Mouse (Mus musculus): ENCODE data around the gene Dmtf1. TPM values are rescaled to one million over a fixed set of nuclear protein-coding genes. Genes with fewer than 3 reads are reported as not detected.

Gene Dmtf1
- polyA plus RNA-seq (2015; fragmentation: Illumina TruSeq; extraction: RNeasy Lipid Tissue Mini Kit (QIAGEN cat#74804); ENCODE audit: low read depth, low replicate concordance) = 64.3 TPM

GRCm38 (mm10) chr5:9161456-9162041 lies at the start of gene Dmtf1:
Gene Dmtf1, minus strand, starts transcription at chr5:9161776.

GRCm38 (mm10) chr5:9100207-9100848 lies 61.2 kb downstream of the Dmtf1 start, which contains the start of gene Tmem243:
Gene Tmem243, plus strand, starts transcription at chr5:9100668.

Other genes starting within 250 kb of the Dmtf1 start
- gene Crot, start 164.5 kb downstream of the Dmtf1 start, polyA plus RNA-seq (2015; fragmentation: Illumina TruSeq; extraction: RNeasy Lipid Tissue Mini Kit (QIAGEN cat#74804); ENCODE audit: low read depth, low replicate concordance) = 36.4 TPM
- gene Tmem243, start 61.1 kb downstream of the Dmtf1 start, polyA plus RNA-seq (2015; fragmentation: Illumina TruSeq; extraction: RNeasy Lipid Tissue Mini Kit (QIAGEN cat#74804); ENCODE audit: low read depth, low replicate concordance) = 25.2 TPM
- 27.6 TPM for gene 9330182L06Rik, start 104.3 kb upstream of the Dmtf1 start, polyA plus RNA-seq (2015; fragmentation: Illumina TruSeq; extraction: RNeasy Lipid Tissue Mini Kit (QIAGEN cat#74804); ENCODE audit: low read depth, low replicate concordance)